Mouse (Mus musculus) Patski (cell line): ENCODE results near the gene Nfkb1. TPM values are rescaled to one million over a fixed set of nuclear protein-coding genes. Genes with fewer than 3 reads are reported as not detected.

Experiments used
- ATAC-seq: fragments of 100-300 bp; one replicate; pipeline ENCODE4 v1.8.0; 2021
- CTCF ChIA-PET: fragments of 350-600 bp; sonication (Branson Sonifier 250); formaldehyde crosslinking; loops from one replicate; lab custom pipeline; 2022; ENCODE audit warnings: inconsistent platforms; lab: Charles Lee
- POLR2A ChIA-PET: fragments of 350-600 bp; sonication (Branson Sonifier 250); formaldehyde crosslinking; loops from one replicate; lab custom pipeline; 2022; ENCODE audit warnings: antibody characterized with exemption, inconsistent platforms; lab: Charles Lee
- DNase-seq: peaks from one replicate; pipeline ENCODE4 v3.0.0-alpha.2; 2011; ENCODE audit warnings: low read depth, low spot score
- H3K27me3 ChIP-seq: fragments of 371-371 bp; one replicate; pipeline ENCODE4 v1.5.1; 2021
- CTCF ChIP-seq: fragments of 100-300 bp; IDR thresholded peaks from one replicate; pipeline ENCODE4 v1.5.1; 2021
- in situ Hi-C: fragments of 300-500 bp; cut with MboI; formaldehyde crosslinking; loops from 3 replicates; pipeline ENCODE4 v1.11.1; 2018; ENCODE audit warnings: low pct_unique_long_range_greater_than_20kb, mixed read lengths
- polyA plus RNA-seq: library from polyadenylated mRNA; unstranded; gene quantifications from one replicate; pipeline ENCODE4 v1.2.3, GENCODE M21; 2021

The Nfkb1 gene
- polyA plus RNA-seq, 1 experiment from 2014 or later = 151 TPM

DNA sequence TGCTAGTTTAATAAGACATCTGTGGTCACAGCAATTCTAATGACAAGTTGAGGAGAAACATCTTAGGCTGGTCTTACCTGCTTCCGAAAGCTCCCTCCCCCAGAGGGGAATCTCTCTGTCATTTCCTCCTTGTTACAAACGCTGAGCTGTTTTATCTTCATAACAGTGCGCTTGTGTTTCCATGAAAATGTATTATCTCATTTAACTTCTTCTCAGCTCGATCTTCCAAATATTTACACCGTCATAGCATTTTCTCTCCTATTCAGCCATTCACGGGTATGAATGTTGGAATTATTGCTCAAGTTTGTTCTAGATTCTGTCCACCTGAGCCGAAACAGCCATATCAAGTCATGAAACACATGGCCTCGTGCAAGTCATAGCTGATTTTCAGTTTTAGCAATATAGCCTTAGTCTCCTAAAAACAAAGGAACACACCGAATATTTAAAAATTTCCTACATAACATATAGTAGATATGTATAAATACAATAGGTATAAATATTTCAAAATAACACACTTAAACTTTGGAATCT is 19.8 kb upstream of the Nfkb1 start:
- DNase-seq (no peak), ATAC-seq (no peak)
- no peaks in the 10 kb centered on the region for H3K27me3 ChIP-seq
- TF ChIP-seq CTCF = no peak
- ChIA-PET CTCF (interaction anchor here (0.9 to 2.6 kb wide), 10 partner anchors 13 to 307 kb away, joined by 3 to 8 read pairs (median 4); partner anchors contain the start of gene Nfkb1), POLR2A (interaction anchor here (0.8 to 1.1 kb wide), 2 partner anchors 20 to 191 kb away, joined by 4 read pairs; partner anchors contain the start of gene Nfkb1)
- in situ Hi-C loops = loop anchor here (5.0 kb wide), 1 partner anchor 79 kb away; no protein-coding TSS in a partner anchor

DNA sequence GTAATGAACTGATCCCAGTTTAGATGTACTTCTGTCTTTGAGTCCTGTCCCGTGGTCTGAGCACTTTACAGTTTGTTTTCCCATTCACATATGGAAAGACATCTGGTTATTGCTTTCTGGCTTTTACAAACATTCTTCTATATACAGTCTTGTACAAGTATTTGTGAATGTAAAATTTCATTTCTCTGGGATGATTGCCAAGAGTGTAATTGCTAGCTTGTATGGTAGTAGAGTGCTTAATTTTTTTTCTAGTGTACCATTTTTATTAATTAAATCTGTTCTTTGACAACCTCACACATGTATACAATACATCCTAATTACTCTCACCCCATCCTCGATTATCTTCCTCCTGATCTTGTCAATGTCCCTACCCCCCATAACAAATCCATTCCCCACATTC is 12.0 kb upstream of the Nfkb1 start:
- H3K27me3 ChIP-seq = no peaks in the 10 kb centered on the region
- no peak for TF ChIP-seq CTCF
- in situ Hi-C loops = no loop called here
- ChIA-PET CTCF (no interaction called here), POLR2A (no interaction called here)
- DNase-seq = no peak
- no peak for ATAC-seq

DNA sequence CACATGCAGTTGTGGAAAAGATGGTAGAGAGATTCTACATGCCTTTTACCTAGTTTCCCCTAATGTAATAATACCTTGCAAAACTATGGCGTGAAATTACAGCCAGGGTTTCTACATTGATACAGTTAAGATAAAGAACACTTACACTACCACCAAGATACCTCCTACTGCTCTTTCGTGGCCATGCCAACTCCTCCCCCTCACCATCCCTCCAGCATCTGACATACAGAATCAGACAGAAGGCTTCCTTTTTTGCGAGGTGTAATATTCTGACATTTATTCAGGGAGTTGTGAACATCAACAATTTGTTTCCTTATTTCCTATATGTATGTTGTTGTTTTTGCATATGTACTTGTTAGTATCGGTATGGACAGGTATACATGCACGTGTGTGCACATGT is 11.3 kb upstream of the Nfkb1 start:
- CTCF ChIA-PET = no interaction called here
- H3K27me3 ChIP-seq = no peaks in the 10 kb centered on the region
- no peak for TF ChIP-seq CTCF
- POLR2A ChIA-PET = no interaction called here
- DNase-seq (no peak), ATAC-seq (no peak)
- in situ Hi-C loops = no loop called here

DNA sequence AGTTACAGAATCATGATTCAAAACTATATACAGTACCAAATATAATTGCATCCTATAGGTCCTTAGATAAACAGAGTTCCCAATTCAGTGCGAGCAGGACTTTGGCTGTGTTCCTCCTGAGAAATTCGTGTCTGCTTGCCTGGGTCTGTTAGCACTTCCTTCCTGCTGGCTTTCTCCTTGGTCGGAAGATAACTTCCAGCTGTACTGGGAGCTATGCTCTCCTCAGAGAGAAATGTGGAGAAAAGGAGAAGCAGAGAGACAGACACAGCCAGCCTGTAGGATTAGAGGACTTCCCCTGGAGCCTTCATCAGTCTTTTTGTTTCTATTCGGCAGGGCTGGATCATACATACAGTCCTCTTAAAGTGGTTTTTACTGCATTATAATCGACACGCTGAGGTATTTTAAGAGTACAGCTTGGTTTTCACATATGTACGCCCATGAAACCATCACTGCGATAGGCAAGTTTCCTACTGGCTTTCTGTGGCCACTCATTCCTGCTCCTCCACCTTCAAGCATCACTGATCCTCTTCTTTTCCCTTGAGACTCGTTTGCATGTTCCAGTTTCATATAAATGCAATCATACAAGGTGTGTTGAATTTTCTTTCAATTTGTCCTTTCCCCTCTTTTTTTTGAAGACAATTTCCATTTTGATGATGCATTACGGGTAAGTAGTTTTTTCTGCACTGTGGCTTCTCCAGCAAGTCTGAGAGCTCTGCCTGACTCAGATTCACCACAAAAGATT is 8.3 kb upstream of the Nfkb1 start:
- no peaks in the 10 kb centered on the region for H3K27me3 ChIP-seq
- ATAC-seq (no peak), DNase-seq (no peak)
- in situ Hi-C loops = no loop called here
- POLR2A ChIA-PET = no interaction called here
- no peak for TF ChIP-seq CTCF
- CTCF ChIA-PET = interaction anchor here (1.2 to 3.1 kb wide), 4 partner anchors 8 to 39 kb away, joined by 3 to 11 read pairs (median 6); partner anchors contain the start of gene Nfkb1

GRCm38 (mm10) chr3:135698466-135698975 is 7.2 kb upstream of the Nfkb1 start:
- no peak for TF ChIP-seq CTCF
- DNase-seq (no peak), ATAC-seq (no peak)
- in situ Hi-C loops = no loop called here
- no peaks in the 10 kb centered on the region for H3K27me3 ChIP-seq
- ChIA-PET POLR2A (interaction anchor here (1.1 kb wide), 1 partner anchor 10 kb away, joined by 3 read pairs; no protein-coding TSS in a partner anchor), CTCF (interaction anchor here (0.9 to 3.1 kb wide), 5 partner anchors 11 to 71 kb away, joined by 3 to 11 read pairs (median 4); no protein-coding TSS in a partner anchor)

DNA sequence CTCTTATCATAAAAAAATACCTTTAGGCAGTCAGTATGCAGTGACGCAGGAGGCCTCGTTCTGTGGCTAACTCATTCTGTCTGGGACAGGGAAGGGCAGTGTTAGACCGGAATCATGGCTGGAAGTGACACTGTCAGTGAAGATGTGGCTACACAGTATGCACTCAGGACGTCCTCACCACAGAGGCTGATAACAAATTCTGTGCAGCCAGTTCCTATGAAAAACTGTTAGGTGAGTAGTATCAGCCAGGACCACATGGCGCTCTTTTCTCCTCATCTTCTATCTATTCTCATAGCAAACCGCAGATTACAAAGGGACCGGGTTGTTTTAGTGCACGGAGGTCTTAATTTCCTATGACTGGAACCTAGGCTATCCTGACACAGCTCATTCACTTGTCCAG is 4.9 kb upstream of the Nfkb1 start:
- ATAC-seq = no peak
- in situ Hi-C loops = no loop called here
- H3K27me3 ChIP-seq = no peaks in the 10 kb centered on the region
- no peak for TF ChIP-seq CTCF
- DNase-seq = no peak
- ChIA-PET CTCF (no interaction called here), POLR2A (no interaction called here)

GRCm38 (mm10) chr3:135692999-135693398 is 1.7 kb upstream of the Nfkb1 start:
- ChIA-PET CTCF (interaction anchor here (2.1 to 10.1 kb wide), 3 partner anchors 19 to 21 kb away, joined by 7 to 95 read pairs (median 8); no protein-coding TSS in a partner anchor), POLR2A (interaction anchor here (5.7 kb wide), 1 partner anchor 17 kb away, joined by 32 read pairs; no protein-coding TSS in a partner anchor)
- in situ Hi-C loops = no loop called here
- ATAC-seq (no peak), DNase-seq (no peak)
- H3K27me3 ChIP-seq = no peaks in the 10 kb centered on the region
- no peak for TF ChIP-seq CTCF

- in situ Hi-C loops = no loop called here
- no peaks in the 10 kb centered on the region for H3K27me3 ChIP-seq
- TF ChIP-seq CTCF = no peak
- ATAC-seq (peak; percentile 27), DNase-seq (no peak)
- CTCF ChIA-PET = interaction anchor here (1.0 to 10.1 kb wide), 5 partner anchors 10 to 59 kb away, joined by 3 to 95 read pairs (median 8); no protein-coding TSS in a partner anchor
- POLR2A ChIA-PET = interaction anchor here (0.7 to 7.3 kb wide), 8 partner anchors 15 to 70 kb away, joined by 3 to 66 read pairs (median 4); no protein-coding TSS in a partner anchor
Measured at GRCm38 (mm10) chr3:135690568-135691190, 668 bp downstream of the Nfkb1 start.

DNA sequence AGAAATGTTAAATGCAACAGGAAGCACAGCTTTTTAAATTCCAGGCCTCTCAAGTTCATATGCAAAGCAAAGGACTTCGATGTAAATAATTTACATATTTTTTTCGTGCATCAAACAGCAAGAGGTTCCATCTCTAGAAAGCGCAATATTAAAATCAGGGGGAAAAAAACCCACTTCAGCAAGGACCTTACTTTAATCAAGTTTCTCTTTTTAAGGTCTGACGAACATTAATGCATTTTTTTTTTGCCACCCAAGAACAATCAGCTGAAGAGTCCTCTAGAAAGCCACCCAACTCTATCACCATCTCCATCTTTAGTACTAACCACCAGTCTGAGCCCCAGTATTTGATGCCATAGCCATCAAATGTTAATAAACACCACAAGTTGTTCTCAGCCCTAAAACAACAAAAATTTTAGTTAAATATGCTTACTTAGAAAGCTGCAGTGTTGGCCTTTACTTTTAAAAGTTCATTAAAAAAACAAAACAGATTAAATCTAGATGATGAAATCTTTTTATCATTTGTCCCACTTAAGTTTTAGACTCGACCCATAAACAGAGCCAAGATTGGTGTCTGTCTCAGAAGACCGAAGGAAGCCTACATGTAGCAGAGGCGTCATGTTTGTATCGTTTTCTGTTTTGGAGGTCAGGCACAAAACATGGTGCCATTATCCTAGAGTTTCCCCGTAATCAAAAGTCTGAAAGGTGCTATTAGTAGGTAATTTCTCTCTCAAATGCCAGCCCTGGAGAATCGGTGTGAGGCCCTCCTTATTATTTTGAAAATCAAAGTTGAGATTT is 1.4 kb downstream of the Nfkb1 start:
- H3K27me3 ChIP-seq = no peaks in the 10 kb centered on the region
- DNase-seq = no peak
- POLR2A ChIA-PET = interaction anchor here (0.7 to 7.3 kb wide), 8 partner anchors 14 to 60 kb away, joined by 3 to 66 read pairs (median 4); no protein-coding TSS in a partner anchor
- no peak for ATAC-seq
- TF ChIP-seq CTCF = no peak
- CTCF ChIA-PET = interaction anchor here (1.0 to 10.1 kb wide), 6 partner anchors 10 to 58 kb away, joined by 3 to 95 read pairs (median 4); no protein-coding TSS in a partner anchor
- in situ Hi-C loops = no loop called here
